Mouse (Mus musculus): Measurements from ENCODE around the gene Nudt14. TPM values are rescaled to one million over a fixed set of nuclear protein-coding genes. Genes with fewer than 3 reads are reported as not detected.
A peak's percentile ranks its signal among the peaks of the same experiment; 100 is the strongest.

Gene Nudt14
- polyA plus RNA-seq, 1 experiment from 2014 or later = 90.1 TPM

DNA sequence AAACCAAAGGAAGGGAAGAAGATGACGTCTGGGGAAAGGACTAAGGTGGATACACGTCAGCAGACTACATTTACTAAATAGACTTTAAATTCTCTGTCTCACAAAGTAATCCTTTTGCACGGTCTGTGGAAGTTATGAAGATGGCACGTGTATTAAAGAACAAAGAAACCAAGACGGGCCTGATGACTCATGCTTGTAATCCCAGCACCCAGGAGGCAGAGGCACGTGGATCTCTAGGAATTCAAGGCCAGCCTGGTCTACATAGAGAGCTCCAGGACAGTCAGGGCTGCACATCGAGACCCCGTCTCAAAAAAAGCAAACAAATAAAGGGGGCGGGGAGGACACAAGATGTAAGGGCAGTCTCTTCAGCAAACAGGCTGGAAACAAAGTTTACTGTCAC is 32.8 kb upstream of the Nudt14 start:
- Histone ChIP-seq H3K9me3 (ENCODE audit: control insufficient read depth, low read length) (no peaks in the 10 kb centered on the region), H3K4me1 (ENCODE audit: control insufficient read depth, insufficient read depth, low read length) (peaks cover 9% of the 10 kb centered on the region), H3K36me3 (ENCODE audit: control insufficient read depth, insufficient read depth, low read length) (peaks cover 34% of the 10 kb centered on the region), H3K4me3 (ENCODE audit: low read depth, low read length) (no peak overlapping the region), H3K4me2 (ENCODE audit: low read depth, severe bottlenecking) (no peak overlapping the region), H3K9ac (ENCODE audit: low read length) (no peak overlapping the region), H3K27me3 (ENCODE audit: control insufficient read depth, insufficient read depth, low read length) (no peaks in the 10 kb centered on the region), H3K27ac (replicated peaks; ENCODE audit: low read depth, low read length) (no peak overlapping the region)
- ATAC-seq (ENCODE audit: insufficient number of reproducible peaks, low FRiP score, low TSS enrichment, low read depth) = no peak
- no peak for DNase-seq (ENCODE audit: low spot score)
- WGBS = 92% methylated on average over 9 of the region's 9 CpGs

DNA sequence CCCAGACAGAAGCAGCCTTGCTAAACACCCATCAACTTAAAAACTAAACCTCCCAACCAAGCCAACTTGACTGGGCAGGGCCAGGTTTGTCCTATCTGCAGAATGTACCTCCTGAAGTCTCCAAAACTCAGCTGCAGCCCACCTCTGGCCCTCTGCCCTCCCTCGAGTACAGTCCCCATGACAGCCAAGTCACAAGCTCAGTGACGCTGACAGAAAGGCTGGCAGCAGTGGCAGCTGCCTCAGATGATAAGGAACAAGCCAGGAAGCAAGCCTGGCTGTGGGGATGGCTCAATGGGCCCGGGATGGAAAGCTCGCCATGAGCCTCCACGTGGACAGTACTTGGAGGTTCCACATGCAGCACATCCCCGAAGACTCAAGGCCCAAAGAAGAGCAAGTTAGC is 27.7 kb upstream of the Nudt14 start:
- H3K4me1 ChIP-seq (ENCODE audit: control insufficient read depth, insufficient read depth, low read length) = no peaks in the 10 kb centered on the region
- no peak overlapping the region for H3K4me2 ChIP-seq (ENCODE audit: low read depth, severe bottlenecking)
- DNase-seq (ENCODE audit: low spot score) (no peak), ATAC-seq (ENCODE audit: insufficient number of reproducible peaks, low FRiP score, low TSS enrichment, low read depth) (no peak)
- H3K4me3 ChIP-seq (ENCODE audit: low read depth, low read length) = no peak overlapping the region
- 94% methylated on average over 6 of the region's 6 CpGs for WGBS
- H3K9me3 ChIP-seq (ENCODE audit: control insufficient read depth, low read length) = no peaks in the 10 kb centered on the region
- no peak overlapping the region for H3K27ac ChIP-seq (replicated peaks; ENCODE audit: low read depth, low read length)
- H3K36me3 ChIP-seq (ENCODE audit: control insufficient read depth, insufficient read depth, low read length) = peaks cover 30% of the 10 kb centered on the region
- no peak overlapping the region for H3K9ac ChIP-seq (ENCODE audit: low read length)
- H3K27me3 ChIP-seq (ENCODE audit: control insufficient read depth, insufficient read depth, low read length) = no peaks in the 10 kb centered on the region

DNA sequence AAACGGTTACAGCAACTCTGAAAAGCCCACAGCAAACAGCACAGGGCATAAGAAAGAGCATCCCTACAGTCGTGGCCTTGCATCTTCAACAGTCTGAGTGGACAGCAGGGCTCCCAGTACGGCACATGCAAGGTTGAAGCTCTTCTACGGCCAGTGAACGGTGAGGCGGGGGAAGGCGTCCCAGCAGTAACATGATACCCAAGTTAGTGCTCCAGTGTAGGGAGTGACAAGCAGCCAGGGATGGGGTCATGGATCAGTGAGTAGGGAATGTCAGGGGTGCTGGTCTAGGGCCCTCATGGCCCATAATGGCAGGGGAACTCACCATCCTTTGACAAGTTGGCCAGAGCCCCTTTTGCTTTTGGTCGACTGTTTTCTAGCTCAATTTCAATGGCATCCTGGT is 27.0 kb upstream of the Nudt14 start:
- Histone ChIP-seq H3K4me3 (ENCODE audit: low read depth, low read length) (no peak overlapping the region), H3K36me3 (ENCODE audit: control insufficient read depth, insufficient read depth, low read length) (peaks cover 34% of the 10 kb centered on the region), H3K9ac (ENCODE audit: low read length) (no peak overlapping the region), H3K27me3 (ENCODE audit: control insufficient read depth, insufficient read depth, low read length) (no peaks in the 10 kb centered on the region), H3K4me1 (ENCODE audit: control insufficient read depth, insufficient read depth, low read length) (no peaks in the 10 kb centered on the region), H3K27ac (replicated peaks; ENCODE audit: low read depth, low read length) (no peak overlapping the region), H3K4me2 (ENCODE audit: low read depth, severe bottlenecking) (no peak overlapping the region), H3K9me3 (ENCODE audit: control insufficient read depth, low read length) (no peaks in the 10 kb centered on the region)
- ATAC-seq (ENCODE audit: insufficient number of reproducible peaks, low FRiP score, low TSS enrichment, low read depth) = no peak
- WGBS = 63% methylated on average over 8 of the region's 8 CpGs
- no peak for DNase-seq (ENCODE audit: low spot score)

- Histone ChIP-seq H3K27ac (replicated peaks; ENCODE audit: low read depth, low read length) (no peak overlapping the region), H3K4me3 (ENCODE audit: low read depth, low read length) (no peak overlapping the region), H3K4me2 (ENCODE audit: low read depth, severe bottlenecking) (no peak overlapping the region), H3K9ac (ENCODE audit: low read length) (no peak overlapping the region), H3K9me3 (ENCODE audit: control insufficient read depth, low read length) (no peaks in the 10 kb centered on the region), H3K4me1 (ENCODE audit: control insufficient read depth, insufficient read depth, low read length) (no peaks in the 10 kb centered on the region), H3K27me3 (ENCODE audit: control insufficient read depth, insufficient read depth, low read length) (no peaks in the 10 kb centered on the region), H3K36me3 (ENCODE audit: control insufficient read depth, insufficient read depth, low read length) (peaks cover 40% of the 10 kb centered on the region)
- ATAC-seq (ENCODE audit: insufficient number of reproducible peaks, low FRiP score, low TSS enrichment, low read depth) = no peak
- no peak for DNase-seq (ENCODE audit: low spot score)
- 92% methylated on average over 13 of the region's 13 CpGs for whole genome bisulfite sequencing
Measured at GRCm38 (mm10) chr12:112965783-112966182, 23.9 kb upstream of the Nudt14 start.

- no peak overlapping the region for H3K27ac ChIP-seq (replicated peaks; ENCODE audit: low read depth, low read length)
- H3K9ac ChIP-seq (ENCODE audit: low read length) = no peak overlapping the region
- H3K9me3 ChIP-seq (ENCODE audit: control insufficient read depth, low read length) = no peaks in the 10 kb centered on the region
- WGBS = 89% methylated on average over 5 of the region's 5 CpGs
- H3K4me1 ChIP-seq (ENCODE audit: control insufficient read depth, insufficient read depth, low read length) = no peaks in the 10 kb centered on the region
- peaks cover 39% of the 10 kb centered on the region for H3K36me3 ChIP-seq (ENCODE audit: control insufficient read depth, insufficient read depth, low read length)
- H3K4me3 ChIP-seq (ENCODE audit: low read depth, low read length) = no peak overlapping the region
- H3K4me2 ChIP-seq (ENCODE audit: low read depth, severe bottlenecking) = no peak overlapping the region
- H3K27me3 ChIP-seq (ENCODE audit: control insufficient read depth, insufficient read depth, low read length) = no peaks in the 10 kb centered on the region
- DNase-seq (ENCODE audit: low spot score) (no peak), ATAC-seq (ENCODE audit: insufficient number of reproducible peaks, low FRiP score, low TSS enrichment, low read depth) (no peak)
Measured at GRCm38 (mm10) chr12:112961872-112962271, 19.9 kb upstream of the Nudt14 start.

DNA sequence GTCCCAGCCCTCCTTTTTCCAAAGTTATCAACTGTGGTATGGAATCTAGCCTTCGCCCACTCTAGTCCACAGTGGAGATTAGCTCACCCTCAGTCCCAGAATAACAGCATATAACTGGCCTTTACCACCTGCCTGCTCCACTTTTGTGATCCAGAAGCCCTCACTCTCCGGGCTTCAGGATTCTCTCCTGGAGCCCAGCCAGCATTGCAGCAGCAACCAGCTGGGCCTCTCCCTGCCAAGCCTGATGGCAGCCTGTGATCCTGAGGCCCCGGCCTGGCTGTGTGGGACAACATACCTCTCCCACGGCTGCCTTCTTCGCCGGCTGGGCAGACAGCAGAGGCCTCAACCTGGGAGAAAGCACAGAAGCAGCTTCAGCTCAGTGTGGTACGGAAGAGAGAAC is 19.5 kb upstream of the Nudt14 start:
- H3K4me2 ChIP-seq (ENCODE audit: low read depth, severe bottlenecking) = no peak overlapping the region
- no peaks in the 10 kb centered on the region for H3K4me1 ChIP-seq (ENCODE audit: control insufficient read depth, insufficient read depth, low read length)
- H3K9ac ChIP-seq (ENCODE audit: low read length) = no peak overlapping the region
- peaks cover 39% of the 10 kb centered on the region for H3K36me3 ChIP-seq (ENCODE audit: control insufficient read depth, insufficient read depth, low read length)
- WGBS = 91% methylated on average over 7 of the region's 7 CpGs
- H3K9me3 ChIP-seq (ENCODE audit: control insufficient read depth, low read length) = no peaks in the 10 kb centered on the region
- no peak overlapping the region for H3K27ac ChIP-seq (replicated peaks; ENCODE audit: low read depth, low read length)
- H3K27me3 ChIP-seq (ENCODE audit: control insufficient read depth, insufficient read depth, low read length) = no peaks in the 10 kb centered on the region
- H3K4me3 ChIP-seq (ENCODE audit: low read depth, low read length) = no peak overlapping the region
- no peak for ATAC-seq (ENCODE audit: insufficient number of reproducible peaks, low FRiP score, low TSS enrichment, low read depth)
- no peak for DNase-seq (ENCODE audit: low spot score)

DNA sequence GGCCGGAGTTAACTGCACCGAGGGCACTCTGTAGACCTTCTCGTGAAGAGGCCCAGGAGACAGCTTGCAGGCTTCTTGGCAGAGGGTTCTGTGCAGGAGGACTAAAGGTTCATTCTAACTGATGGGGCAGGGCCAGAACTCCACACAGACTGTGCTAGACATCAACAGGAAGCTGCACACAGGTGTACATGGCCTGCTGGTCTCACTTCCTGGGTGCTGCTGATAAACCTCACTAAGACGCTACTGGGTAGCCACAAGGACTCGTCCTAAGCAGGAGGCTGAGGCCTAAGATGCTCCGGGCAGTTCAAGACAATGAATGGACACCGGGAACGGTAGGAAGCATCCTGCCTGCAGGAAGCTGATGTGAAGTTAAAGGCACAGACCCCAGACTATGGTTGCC is 17.5 kb upstream of the Nudt14 start:
- H3K4me3 ChIP-seq (ENCODE audit: low read depth, low read length) = no peak overlapping the region
- 89% methylated on average over 8 of the region's 8 CpGs for WGBS
- no peak overlapping the region for H3K27ac ChIP-seq (replicated peaks; ENCODE audit: low read depth, low read length)
- no peaks in the 10 kb centered on the region for H3K27me3 ChIP-seq (ENCODE audit: control insufficient read depth, insufficient read depth, low read length)
- H3K4me1 ChIP-seq (ENCODE audit: control insufficient read depth, insufficient read depth, low read length) = no peaks in the 10 kb centered on the region
- DNase-seq (ENCODE audit: low spot score) (no peak), ATAC-seq (ENCODE audit: insufficient number of reproducible peaks, low FRiP score, low TSS enrichment, low read depth) (no peak)
- no peak overlapping the region for H3K4me2 ChIP-seq (ENCODE audit: low read depth, severe bottlenecking)
- H3K36me3 ChIP-seq (ENCODE audit: control insufficient read depth, insufficient read depth, low read length) = peaks cover 34% of the 10 kb centered on the region
- H3K9ac ChIP-seq (ENCODE audit: low read length) = no peak overlapping the region
- H3K9me3 ChIP-seq (ENCODE audit: control insufficient read depth, low read length) = no peaks in the 10 kb centered on the region

GRCm38 (mm10) chr12:112958303-112958702 is 16.4 kb upstream of the Nudt14 start:
- Histone ChIP-seq H3K4me2 (ENCODE audit: low read depth, severe bottlenecking) (no peak overlapping the region; the same call in 1 of the 2 replicates), H3K27me3 (ENCODE audit: control insufficient read depth, insufficient read depth, low read length) (no peaks in the 10 kb centered on the region), H3K9me3 (ENCODE audit: control insufficient read depth, low read length) (no peaks in the 10 kb centered on the region), H3K4me3 (ENCODE audit: low read depth, low read length) (no peak overlapping the region), H3K4me1 (ENCODE audit: control insufficient read depth, insufficient read depth, low read length) (no peaks in the 10 kb centered on the region), H3K9ac (ENCODE audit: low read length) (no peak overlapping the region), H3K36me3 (ENCODE audit: control insufficient read depth, insufficient read depth, low read length) (peaks cover 32% of the 10 kb centered on the region), H3K27ac (replicated peaks; ENCODE audit: low read depth, low read length) (no peak overlapping the region)
- WGBS = 46% methylated on average over 4 of the region's 4 CpGs
- DNase-seq (ENCODE audit: low spot score) (peak; percentile 54), ATAC-seq (ENCODE audit: insufficient number of reproducible peaks, low FRiP score, low TSS enrichment, low read depth) (peak; percentile 32; the same call in 1 of the 2 replicates)

DNA sequence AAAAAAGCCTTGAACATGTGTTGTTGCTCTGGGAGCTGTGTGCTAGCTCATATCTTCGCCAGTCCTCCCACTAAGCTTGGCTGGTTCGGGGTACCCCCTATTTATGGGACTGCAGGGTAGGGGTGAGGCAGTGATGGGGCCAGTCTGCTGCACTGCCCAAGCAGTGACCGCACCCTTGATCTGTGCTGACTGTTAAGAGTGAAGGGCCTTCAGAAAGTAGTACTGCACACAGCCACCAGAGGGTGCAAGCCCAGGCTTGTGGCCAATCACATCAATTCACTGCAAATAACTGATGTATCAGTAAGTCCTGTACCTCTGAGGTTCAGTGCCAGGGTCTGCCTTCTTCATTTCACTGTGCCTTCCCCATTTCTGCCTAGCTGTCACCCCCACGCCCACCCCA is 13.9 kb upstream of the Nudt14 start:
- peaks cover 11% of the 10 kb centered on the region for H3K4me1 ChIP-seq (ENCODE audit: control insufficient read depth, insufficient read depth, low read length)
- no peak overlapping the region for H3K9ac ChIP-seq (ENCODE audit: low read length)
- WGBS = 32% methylated on average over 4 of the region's 4 CpGs
- H3K9me3 ChIP-seq (ENCODE audit: control insufficient read depth, low read length) = no peaks in the 10 kb centered on the region
- peak; percentile 82 for DNase-seq (ENCODE audit: low spot score)
- H3K4me3 ChIP-seq (ENCODE audit: low read depth, low read length) = no peak overlapping the region
- 0 out of 2 replicates have a peak, but pooled peaks have one; percentile 33 for ATAC-seq (ENCODE audit: insufficient number of reproducible peaks, low FRiP score, low TSS enrichment, low read depth)
- H3K27me3 ChIP-seq (ENCODE audit: control insufficient read depth, insufficient read depth, low read length) = no peaks in the 10 kb centered on the region
- no peak overlapping the region for H3K27ac ChIP-seq (replicated peaks; ENCODE audit: low read depth, low read length)
- no peak overlapping the region for H3K4me2 ChIP-seq (ENCODE audit: low read depth, severe bottlenecking)
- H3K36me3 ChIP-seq (ENCODE audit: control insufficient read depth, insufficient read depth, low read length) = peaks cover 11% of the 10 kb centered on the region

All from limb, embryonic 11.5 days (tissue).